Mouse (Mus musculus): ENCODE results near the gene Dpy19l3. TPM values are rescaled to one million over a fixed set of nuclear protein-coding genes. Genes with fewer than 3 reads are reported as not detected.
A peak's percentile ranks its signal among the peaks of the same experiment; 100 is the strongest.

The Dpy19l3 gene
- total RNA-seq, 4 experiments from 2014 or later = 57.8 to 81.5 (median 72.2) TPM

DNA sequence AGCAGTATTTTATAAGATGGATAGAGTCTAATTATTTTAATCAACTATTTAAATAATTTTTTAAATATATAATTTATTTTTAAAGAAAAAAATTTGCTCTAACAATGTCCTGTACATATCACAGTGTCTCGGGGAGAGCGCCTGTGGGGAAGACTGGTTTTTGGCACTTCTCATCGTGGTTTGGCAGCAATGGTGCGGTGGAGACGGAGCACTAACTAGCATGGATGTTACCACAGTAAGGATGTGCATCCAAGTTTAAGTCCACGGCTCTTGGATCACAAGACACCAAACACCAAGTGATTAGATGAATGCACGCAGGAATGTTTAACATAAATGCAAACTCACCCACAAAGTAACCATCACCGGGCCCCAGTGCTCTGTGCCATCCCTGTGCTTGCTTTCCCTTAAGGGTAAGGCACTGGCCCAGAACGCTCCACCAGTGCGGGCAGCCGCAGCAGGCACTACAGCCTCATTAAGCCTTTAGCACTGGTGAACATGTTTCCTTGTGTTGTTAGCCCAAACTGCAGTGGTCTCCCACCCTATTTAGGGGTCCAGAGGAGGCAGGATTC lies 65.4 kb downstream of the Dpy19l3 start:
- no peak for DNase-seq (ENCODE audit: low spot score in 2 of 2)

DNA sequence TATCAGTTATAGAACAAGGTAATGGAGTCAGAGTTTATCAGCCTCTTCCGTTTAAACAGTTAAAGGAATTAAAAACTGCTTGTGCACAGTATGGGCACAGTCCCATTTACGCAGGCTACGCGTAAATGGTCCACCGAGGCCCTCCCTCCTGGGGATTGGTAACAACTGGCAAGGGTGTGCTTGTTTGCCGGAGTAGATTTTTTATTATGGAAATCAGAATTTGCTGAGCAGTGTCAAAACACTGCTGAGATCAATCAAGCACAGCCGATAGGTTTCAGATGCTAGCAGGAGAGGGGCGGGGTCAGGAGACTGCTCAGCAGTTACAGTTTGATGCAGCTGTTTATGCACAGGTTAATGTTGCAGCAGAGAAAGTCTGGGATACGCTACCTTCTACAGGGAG lies 66.0 kb downstream of the Dpy19l3 start:
- DNase-seq (ENCODE audit: low spot score in 2 of 2) = no peak

DNA sequence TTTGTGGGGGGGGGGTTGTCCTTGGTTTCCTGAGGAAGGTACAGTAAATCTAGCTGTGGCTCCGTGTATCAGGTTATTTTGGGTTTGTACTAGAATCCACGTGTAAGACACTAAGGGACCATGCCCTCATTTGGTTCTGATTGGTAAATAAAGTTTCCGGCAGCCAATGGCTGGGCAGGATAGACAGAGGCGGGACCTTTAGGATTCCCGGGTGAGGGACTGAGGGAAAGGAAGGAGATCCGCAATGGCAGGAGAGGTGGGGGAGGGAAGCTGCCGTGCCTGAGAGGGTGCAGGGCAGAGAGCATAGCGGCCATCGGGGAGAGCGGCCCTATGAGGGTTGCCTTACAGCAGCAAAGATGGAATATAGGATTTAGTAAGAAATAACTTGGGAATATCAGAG lies 67.0 kb downstream of the Dpy19l3 start:
- no peak for DNase-seq (ENCODE audit: low spot score in 2 of 2)

DNA sequence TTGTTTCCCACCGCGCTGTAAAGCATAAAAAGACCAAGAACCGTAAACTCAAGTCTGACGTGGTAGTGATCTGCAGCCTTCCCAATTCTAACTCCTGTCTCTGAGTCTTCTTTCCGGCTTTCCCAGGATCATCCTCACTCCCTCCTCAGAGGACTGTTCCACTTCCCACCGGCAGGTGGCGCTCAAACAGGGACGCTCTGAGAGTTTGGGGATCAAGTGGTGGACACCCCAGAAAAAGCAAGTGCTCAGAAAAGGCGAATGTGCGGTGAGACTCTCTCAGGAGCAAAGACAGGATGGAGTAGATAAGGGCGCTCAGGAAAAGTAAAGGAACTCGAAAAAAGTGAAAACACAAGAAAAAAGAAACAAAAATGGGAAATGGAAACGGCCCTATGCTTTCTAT lies 67.5 kb downstream of the Dpy19l3 start:
- DNase-seq (ENCODE audit: low spot score in 2 of 2) = peak in 1 of 2 experiments; percentile 52

DNA sequence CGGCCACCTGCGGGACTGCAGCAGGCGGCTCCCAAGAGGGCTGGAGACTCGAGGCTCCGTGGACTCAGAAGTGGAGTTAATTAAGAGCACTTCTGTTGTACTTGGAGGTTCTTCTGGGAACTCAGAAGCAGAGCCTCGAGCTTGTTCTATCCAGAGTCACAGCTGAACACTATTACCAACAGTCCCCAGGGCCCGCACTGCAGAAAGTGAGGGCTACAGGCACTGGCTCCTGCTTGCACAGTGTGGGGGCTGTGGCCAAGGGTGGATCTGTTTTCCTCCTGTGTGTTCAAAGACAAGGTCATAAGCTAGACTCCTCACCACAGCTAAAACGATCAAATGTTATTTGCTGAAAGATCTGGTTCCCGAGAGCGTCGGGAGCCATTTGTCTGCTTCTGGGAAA lies 68.0 kb downstream of the Dpy19l3 start:
- no peak for DNase-seq (ENCODE audit: low spot score in 2 of 2)

DNA sequence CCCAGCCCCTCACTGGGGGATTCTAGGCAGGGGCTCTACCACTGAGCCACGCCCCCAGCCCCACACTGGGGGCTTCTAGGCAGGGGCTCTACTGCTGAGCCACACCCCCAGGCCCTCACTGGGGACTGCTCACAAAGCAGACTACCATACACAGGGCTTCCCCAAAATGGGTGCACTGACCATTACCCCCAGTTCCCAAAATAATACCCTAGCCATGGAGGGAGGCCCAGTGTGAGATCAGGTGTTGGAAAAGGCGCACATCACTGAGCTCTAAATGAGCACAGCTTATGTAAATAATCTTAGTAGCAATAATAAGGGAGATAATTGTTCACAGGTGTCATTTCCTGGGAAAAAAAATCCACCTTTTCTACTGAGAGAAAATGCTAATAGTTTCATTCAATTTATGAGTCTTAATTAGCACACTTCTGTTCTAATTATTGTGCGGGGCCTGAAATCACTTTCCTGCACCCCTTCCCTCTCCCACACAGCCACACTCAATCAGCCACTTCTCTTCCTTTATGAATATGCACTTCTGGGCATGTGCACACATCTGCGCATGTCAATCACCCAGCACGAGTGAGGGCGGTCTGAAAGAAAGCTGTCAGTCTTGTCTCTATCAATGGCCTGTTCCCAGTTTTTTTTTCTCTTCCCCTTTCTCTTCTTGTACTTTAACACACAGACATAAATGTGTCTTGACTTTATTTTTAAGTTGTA lies 70.7 kb downstream of the Dpy19l3 start:
- no peak for DNase-seq (ENCODE audit: low spot score in 2 of 2)

DNA sequence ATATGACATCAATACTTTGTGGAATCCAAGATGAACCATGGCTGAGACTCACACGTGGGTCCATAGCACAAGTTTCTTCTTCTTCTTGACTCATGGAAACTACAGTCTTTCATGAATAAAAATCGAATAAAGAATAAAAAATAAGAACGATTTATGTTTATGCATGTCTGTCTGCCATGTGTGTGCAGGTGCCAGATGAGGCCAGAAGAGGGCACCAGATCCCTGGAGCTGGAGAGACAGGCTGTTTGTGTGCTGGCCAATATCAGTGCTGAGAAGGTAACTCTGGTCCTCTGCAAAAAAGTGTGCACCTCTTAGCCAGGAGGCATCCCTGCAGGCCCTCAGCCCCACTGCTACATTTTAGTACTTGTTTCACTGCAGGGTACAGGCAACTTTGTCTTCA lies 72.7 kb downstream of the Dpy19l3 start:
- no peak for DNase-seq (ENCODE audit: low spot score in 2 of 2)

DNA sequence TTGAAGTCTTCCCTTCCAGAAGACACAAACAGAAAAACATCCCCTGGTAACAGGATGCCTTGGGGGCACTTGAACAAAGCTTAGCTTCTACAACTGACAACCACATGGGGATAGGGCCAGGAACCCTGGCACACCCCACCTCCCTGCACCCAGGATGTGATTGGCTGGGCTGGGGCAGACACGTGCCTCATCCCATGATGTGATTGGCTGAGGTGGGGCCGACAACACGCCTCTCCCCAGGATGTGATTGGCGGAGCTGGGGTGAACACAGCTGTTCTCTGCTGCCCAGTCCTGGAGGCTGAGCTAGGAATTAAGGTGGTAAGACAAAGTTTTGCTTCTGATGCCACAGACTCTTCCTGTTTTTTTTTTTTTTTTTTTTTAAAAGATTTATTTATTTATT lies 75.3 kb downstream of the Dpy19l3 start:
- no peak for DNase-seq (ENCODE audit: low spot score in 2 of 2)

DNA sequence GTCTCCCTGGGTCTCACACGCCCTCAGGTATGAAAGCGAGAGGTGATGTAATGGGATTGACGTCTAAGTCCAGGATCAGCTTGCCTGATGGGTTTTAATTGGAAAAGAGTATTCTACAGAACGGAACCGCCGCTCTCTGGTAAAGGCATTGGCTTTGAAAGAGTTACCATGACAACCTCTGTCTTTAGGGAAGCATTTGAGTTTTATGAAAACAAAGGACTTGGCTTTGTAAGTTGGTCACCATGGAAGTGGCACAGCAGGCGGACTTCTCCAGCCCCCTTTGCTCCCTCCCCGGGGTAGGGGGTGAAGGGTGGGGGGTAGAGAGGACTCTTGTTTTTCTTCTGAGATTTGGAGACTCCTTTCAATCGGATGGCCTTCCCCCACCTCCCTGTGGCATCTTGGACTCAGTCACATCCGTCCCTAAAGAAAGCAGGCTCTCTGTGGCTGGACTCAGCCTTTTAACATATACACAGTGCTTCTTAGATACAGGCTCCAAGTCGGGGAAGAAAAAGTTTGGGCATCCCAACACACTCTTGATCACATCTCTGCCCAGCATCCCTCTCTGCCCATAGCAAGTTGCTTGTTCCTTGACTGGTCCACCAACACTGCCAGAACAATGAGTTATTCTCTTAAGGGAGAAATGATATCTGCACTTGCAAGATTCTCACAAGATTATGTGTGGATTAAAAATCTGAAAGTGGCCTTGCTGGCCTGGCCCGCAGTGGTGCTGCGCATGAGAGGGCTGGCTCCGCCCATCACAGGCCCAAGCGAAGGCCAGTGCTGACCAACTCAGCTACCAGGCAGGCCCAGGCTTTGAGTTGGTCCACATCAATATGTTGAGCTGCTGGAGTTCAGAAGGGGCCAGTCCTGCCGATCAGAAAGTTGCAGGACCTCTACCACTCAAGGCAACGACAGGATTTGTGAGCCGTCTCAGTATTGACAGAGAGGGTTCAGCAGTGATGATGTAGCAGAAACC lies 85.9 kb downstream of the Dpy19l3 start:
- no peak for DNase-seq (ENCODE audit: low spot score in 2 of 2)

DNA sequence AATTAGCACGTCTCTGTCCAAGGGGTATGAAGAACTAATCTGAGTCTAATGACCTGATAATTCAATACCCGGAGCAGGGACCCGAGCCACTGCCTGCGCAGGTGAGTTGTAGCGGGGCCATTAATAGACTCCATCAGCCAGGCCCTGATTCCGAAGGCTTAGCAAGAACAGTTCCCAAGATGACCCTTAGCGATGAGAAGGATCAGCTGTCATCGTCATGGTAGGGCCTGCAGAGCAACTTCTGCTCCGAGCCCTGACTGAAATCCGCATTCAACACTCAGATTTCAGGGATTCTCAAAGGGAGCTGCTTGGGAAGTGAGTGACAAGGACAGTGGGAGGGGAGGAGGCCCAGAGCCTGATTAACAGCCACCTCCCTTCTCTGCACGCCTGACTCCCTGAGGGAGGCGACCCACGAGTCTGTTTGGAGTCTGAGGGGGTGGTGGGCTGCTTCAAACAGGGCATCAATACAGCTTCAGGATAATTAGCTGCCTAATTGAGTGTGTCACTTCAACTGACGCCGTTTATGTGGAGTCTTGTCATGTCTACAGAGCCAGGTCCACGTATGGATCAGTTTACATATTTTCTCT lies 90.4 kb downstream of the Dpy19l3 start:
- DNase-seq (ENCODE audit: low spot score in 2 of 2) = no peak

DNA sequence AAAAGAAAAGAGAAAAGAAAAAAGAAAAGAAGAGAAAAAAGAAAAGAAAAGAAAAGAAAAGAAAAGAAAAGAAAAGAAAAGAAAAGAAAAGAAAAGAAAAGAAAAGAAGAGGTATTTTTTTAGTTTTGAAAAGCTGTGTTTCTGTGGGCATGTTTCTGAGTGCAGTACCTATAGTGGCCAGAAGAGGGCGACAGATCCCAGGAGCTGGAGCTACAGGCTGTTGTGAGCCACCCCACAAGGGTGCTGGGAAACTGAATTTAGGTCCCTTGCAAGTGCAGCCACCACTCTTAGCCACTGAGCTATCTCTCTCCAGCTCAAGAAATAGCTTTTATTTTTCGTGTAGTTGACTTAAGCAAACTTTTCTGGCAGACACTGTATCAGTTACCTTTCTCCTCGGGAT lies 95.1 kb downstream of the Dpy19l3 start:
- no peak for DNase-seq (ENCODE audit: low spot score in 2 of 2)

DNA sequence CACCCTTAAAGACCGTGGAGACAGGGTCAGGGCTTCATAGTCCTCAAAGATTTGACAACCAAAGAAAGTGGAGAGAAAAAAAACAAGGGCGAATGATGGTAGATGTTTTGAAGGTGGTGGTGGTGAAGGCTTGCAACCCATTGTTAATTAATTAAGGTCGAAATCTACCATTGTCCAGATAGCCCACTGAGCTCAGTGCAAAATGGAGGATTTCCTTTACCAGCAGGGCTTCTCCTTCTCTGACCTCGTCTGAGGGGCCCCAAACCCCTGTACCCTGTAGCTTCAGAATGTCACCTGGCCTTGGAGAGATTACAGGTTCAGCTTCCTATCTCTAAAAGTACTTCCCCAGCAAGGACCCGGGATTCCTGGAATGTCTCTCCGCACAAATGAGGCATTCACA lies 96.4 kb downstream of the Dpy19l3 start:
- DNase-seq (ENCODE audit: low spot score in 2 of 2) = no peak

DNA sequence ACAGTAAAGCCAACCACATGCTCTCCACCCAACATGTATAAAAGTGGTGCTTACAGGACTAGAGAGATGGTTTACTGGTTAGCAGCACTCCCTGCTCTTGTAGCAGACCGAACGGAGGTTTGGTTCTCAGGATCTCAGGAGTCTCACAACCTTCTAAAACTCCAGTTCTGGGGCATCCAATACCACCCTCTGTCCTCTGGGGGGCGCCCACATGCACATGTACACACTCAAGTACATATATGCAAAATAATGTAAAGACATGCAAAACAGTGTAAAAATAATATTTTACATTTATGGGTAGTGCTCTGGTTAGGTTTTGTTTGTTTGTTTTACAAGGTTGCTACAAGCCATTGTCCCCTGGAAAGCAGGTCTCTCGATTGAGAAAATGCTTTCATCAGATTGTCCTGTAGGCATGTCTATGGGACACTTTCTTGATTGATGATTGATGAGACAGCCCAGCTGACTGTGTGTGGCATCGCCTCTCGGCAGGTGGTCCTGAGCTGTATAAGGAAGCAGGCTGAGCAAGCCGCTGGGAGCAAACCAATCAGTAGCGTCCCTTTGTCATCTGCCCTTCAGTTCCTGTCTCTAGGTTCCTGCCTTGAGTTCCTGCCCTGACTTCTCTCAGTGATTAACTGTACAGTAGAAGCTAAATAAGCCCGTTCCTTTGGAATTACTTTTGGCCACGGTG lies 102.5 kb downstream of the Dpy19l3 start:
- DNase-seq (ENCODE audit: low spot score in 2 of 2) = no peak

DNA sequence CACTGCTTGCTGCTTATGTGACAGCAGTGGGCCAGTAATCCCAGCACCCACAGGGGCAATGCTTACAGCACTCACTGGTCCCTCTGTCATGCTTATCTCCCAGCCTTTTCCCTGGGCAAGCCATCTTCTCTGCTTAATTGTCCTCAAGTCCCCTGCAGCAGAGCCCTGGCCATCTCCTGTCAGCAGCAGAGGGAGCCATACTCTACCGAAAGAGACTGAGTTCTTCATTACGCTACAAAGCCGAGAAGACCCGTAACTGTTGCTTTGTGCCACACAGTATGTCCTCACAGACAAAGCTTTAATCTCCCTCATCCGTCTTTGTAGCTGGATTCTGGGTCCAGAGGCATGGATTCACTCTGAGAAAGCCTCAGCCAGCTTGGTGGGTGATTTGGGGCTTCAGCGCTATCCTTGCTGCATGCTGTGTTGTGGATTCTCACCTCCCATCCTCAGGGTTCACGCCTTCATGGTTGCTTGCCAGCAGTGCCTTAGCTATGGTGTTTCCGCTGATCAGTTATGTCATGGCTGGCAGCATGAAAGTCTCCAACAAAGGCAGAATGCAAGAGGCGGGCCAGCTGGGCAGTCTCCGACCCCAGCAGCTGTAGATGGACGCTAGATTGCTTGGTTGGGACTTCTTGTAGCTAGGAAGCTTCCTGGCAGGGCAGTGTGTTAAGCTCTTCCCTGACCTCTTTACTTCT lies 103.4 kb downstream of the Dpy19l3 start:
- no peak for DNase-seq (ENCODE audit: low spot score in 2 of 2)

DNA sequence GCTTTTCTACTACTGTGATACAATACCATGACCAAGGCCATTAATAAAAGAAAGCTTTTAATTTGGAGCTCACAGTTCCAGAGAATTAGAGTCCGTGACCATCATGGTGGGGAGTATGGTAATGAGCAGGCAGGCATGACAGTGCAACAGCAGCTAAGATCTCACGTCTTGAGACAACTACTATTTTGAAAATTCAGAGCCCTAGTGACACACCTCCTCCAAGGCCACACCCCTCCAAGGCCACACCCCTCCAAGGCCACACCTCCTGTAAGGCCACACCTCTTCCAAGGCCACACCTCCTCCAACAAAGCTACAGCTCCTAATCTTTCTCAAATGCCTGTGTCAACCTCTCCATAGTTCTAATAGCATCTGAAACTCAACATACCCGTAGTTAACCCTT lies 105.2 kb downstream of the Dpy19l3 start:
- no peak for DNase-seq (ENCODE audit: low spot score in 2 of 2)

DNA sequence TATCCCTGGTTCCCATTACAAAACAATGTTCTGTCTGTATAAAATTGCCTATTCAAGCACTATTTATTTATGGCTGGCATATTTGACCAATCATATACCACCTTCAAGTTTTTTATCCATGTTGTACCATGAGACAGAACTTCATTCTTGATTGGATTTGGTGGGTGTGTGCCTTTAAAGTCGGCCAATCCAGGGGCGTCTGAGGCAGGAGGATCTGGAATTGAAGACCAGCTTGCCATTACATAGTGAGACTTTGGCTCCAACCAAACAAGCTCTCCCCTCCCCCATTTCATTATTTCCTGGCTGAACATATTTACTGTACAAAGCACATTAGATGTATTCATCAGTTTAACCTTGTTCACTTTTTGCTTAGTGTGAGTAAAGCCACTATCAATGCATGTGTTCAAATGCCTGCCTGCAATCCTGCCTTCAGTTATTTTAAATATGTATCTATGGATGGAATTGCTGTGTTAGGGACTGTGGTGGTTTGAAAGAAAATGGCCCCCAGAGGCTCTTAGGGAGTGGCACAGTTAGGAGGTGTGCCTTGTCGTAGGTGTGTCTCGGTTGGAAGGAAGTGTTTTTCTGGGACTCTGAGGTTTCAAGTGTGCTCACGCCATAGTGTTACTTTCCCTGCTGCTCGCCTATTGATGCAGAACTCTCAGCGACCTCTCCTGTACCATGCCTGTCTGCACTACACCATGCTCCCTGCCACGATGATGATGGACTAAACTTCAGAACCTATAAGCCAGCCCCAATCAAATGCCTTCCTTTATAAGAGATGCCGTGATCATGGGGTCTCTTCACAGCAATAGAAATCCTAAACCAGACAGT lies 105.8 kb downstream of the Dpy19l3 start:
- DNase-seq (ENCODE audit: low spot score in 2 of 2) = no peak

DNA sequence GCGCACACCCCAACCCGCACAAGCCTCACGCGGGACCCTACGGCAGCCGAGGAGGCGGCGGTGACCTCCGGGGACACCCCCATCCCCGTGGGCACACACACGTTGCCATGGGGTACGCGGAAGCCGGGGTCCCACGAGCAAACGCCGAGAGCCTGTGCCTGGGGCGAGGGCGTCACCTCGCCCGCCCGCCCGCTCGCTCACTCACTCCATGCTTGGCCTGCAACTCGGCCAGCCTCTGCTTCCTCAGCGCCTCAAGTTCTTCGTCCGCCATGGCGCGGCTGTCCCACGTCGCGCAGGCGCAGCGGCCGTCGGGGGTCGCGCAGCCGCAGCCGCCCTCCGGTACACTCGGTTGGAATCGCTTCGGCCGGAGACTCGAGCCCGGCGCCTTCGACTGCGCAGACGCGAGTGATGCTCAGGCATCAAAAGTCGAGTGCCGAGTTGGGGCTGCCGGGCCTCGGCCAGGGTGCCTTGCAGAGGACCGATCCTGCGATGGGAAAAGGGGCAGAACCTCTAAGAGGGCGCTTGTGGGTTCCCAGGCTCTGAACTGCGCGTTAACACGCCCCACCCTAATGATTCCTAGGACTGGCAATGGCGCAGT lies 107.1 kb downstream of the Dpy19l3 start, which contains the start of gene Pdcd5:
Pdcd5 (minus strand) TSS at position 421 of the 598 bp plus-strand sequence.
- DNase-seq (ENCODE audit: low spot score in 2 of 2) = peak; percentile 95 to 98

DNA sequence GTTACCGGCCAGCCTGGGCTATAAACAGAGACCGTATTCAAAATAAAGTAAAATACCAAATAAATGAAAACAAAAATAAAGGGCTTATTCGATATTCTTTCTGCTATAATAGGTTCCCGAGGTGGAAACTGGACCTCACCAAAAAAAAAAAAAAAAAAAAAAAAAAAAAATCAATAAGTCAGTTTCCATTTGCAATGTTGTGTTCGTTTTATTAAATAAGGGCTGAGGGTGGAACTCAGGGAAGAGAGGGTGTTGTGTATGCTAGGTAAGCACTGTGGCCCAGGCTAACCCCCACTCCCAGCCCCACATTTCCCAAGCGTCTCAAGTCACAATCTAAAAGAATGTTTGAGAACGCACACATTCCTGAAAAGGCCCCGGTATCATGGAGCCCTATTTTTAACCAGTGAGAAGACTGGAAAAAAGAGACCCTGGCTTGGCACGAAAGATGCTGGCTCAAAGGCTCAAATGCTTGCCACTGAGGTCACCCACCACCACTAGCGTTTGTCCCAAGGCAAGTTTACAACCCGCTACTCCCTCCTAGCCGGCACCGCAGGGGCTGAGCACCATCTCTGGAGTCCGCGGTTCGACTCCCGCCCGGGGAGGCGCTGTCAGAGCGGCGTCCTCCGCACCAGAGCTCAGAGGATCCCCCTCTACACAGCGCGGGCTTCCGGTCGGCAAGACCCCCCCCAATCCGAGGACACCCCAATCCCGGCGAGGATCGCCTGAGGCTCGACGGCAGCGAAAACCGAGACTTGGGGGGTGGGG lies 107.8 kb downstream of the Dpy19l3 start:
- no peak for DNase-seq (ENCODE audit: low spot score in 2 of 2)
